Mouse (Mus musculus) thymus, adult 2 months (tissue): ENCODE data around the gene Gm28710.

Source experiments
- CTCF ChIP-seq: fragments of 200-500 bp; IDR thresholded peaks from 2 replicates; pipeline ENCODE4 v1.5.1; 2012; ENCODE audit warnings: mild to moderate bottlenecking, control low read depth, low read length, moderate library complexity, borderline replicate concordance; ENCODE audit not compliant: control insufficient read depth, poor library complexity, insufficient read depth; ENCODE audit errors: extremely low read depth
- POLR2A ChIP-seq: fragments of 200-500 bp; IDR thresholded peaks from 2 replicates; pipeline ENCODE4 v1.6.1; 2012; ENCODE audit warnings: mild to moderate bottlenecking, low read length, control low read depth, moderate library complexity; ENCODE audit not compliant: control insufficient read depth, poor library complexity, insufficient read depth; ENCODE audit errors: extremely low read depth

DNA sequence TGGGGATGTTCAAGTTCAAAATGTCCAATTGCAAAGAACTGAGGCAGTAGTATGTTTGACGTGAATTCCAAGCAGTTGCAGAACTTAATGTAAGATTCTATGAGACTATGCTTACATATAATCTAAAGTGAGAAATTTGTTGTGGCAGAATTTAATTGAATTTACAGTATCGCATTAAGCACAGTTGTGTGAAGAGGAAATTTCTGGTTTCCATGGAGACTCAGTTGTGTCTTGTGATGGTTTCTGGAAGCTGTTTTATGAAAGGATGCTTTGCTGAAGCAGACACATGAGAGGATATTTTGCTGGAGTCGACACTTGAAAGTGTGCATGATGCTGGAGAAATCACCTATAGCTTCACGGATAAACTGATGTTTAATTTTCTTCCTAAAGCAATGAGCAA lies 6.0 kb upstream of the Gm28710 start:
- TF ChIP-seq CTCF (no peak), POLR2A (no peak)
